Mouse (Mus musculus) hindbrain, embryonic 11.5 days (tissue): ENCODE results near the gene Bmp10. TPM values are rescaled to one million over a fixed set of nuclear protein-coding genes. Genes with fewer than 3 reads are reported as not detected.

Experiments used
- ATAC-seq: fragments of 200-750 bp; cut with Nextera tagmentation; 2 replicates; pipeline ENCODE4 v1.8.0; 2017; ENCODE audit warnings: mild to moderate bottlenecking, moderate TSS enrichment, moderate library complexity; ENCODE audit not compliant: low FRiP score
- DNase-seq: peaks from one replicate; pipeline ENCODE4 v3.0.0-alpha.2; 2015; ENCODE audit warnings: low spot score
- H3K27ac ChIP-seq: fragments of 300-500 bp; sonication (generic); 2 replicates; pipeline ENCODE4 v1.5.1; 2014; ENCODE audit warnings: mild to moderate bottlenecking, low read depth, low read length
- H3K27me3 ChIP-seq: fragments of 300-500 bp; sonication (generic); 2 replicates; pipeline ENCODE4 v1.6.1; 2014; ENCODE audit warnings: mild to moderate bottlenecking, low read length, moderate library complexity, mixed read lengths; ENCODE audit not compliant: control insufficient read depth, insufficient read depth
- H3K36me3 ChIP-seq: fragments of 300-500 bp; sonication (generic); 2 replicates; pipeline ENCODE4 v1.6.1; 2014; ENCODE audit warnings: mild to moderate bottlenecking, low read length, moderate library complexity, mixed read lengths; ENCODE audit not compliant: control insufficient read depth, insufficient read depth
- H3K4me1 ChIP-seq: fragments of 300-500 bp; sonication (generic); replicated peaks from 2 replicates; pipeline ENCODE4 v1.6.1; 2014; ENCODE audit warnings: low read length, mixed read lengths; ENCODE audit not compliant: control insufficient read depth, insufficient read depth
- H3K4me2 ChIP-seq: fragments of 300-500 bp; sonication (generic); replicated peaks from 2 replicates; pipeline ENCODE4 v1.6.1; 2014; ENCODE audit warnings: mild to moderate bottlenecking, low read depth, low read length
- H3K4me3 ChIP-seq: fragments of 300-500 bp; sonication (generic); 2 replicates; pipeline ENCODE4 v1.5.1; 2014; ENCODE audit warnings: low read depth, low read length
- H3K9ac ChIP-seq: fragments of 300-500 bp; sonication (generic); 2 replicates; pipeline ENCODE4 v1.6.1; 2014; ENCODE audit warnings: low read depth, low read length
- H3K9me3 ChIP-seq: fragments of 300-500 bp; sonication (generic); 2 replicates; pipeline ENCODE4 v1.6.1; 2016; ENCODE audit warnings: low read length; ENCODE audit not compliant: control insufficient read depth
- WGBS: fragments of 180-500 bp; shearing (Covaris S2); extraction: QIAGEN DNeasy Blood & Tissue Kit; methylation state at CpG from one replicate; pipeline ENCODE4 v1.1.7; 2014; 5-methylcytosine and 5-hydroxymethylcytosine counted together
- polyA plus RNA-seq: library from polyadenylated mRNA; unstranded; fragments of >200 nt; fragmentation: Nextera tagmentation; extraction: Ambion mirVana; gene quantifications from 2 replicates; pipeline ENCODE4 v1.2.1, GENCODE M21; 2014

Bmp10 gene
- polyA plus RNA-seq, 1 experiment from 2014 or later = not detected

- Histone ChIP-seq H3K4me1 (no peaks in the 10 kb centered on the region), H3K27me3 (no peaks in the 10 kb centered on the region), H3K4me2 (no peak overlapping the region), H3K9me3 (no peaks in the 10 kb centered on the region), H3K27ac (no peak overlapping the region), H3K9ac (no peak overlapping the region), H3K36me3 (no peaks in the 10 kb centered on the region), H3K4me3 (no peak overlapping the region)
- 90% methylated on average over 3 of the region's 3 CpGs for WGBS
- ATAC-seq = no peak
- DNase-seq = no peak
Measured at GRCm38 (mm10) chr6:87435791-87436190, 7.0 kb downstream of the Bmp10 start.

DNA sequence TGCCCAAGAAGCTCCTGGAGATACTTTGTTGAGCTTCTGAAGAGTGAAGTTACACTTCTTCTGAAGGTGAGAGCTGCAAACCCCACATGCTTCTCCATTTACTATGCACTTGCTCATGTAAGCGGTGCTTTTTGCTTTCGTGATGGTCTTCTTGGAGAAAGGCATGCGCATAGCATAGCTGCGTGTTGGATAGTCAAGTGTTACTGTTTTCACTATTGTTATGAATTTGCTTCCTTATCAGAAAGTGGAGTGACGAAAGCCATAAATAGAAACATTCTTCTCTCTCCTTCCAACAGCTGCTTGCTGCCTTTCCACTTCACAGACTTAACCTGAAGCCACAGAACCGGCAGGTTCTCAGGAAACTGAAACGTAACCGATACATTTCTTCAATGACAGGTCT, 8.0 kb downstream of the Bmp10 start:
- 94% methylated on average over 8 of the region's 8 CpGs for WGBS
- Histone ChIP-seq H3K4me2 (no peak overlapping the region), H3K4me3 (no peak overlapping the region), H3K27me3 (no peaks in the 10 kb centered on the region), H3K27ac (no peak overlapping the region), H3K9ac (no peak overlapping the region), H3K9me3 (no peaks in the 10 kb centered on the region), H3K4me1 (no peaks in the 10 kb centered on the region), H3K36me3 (no peaks in the 10 kb centered on the region)
- DNase-seq (no peak), ATAC-seq (no peak)

- no peaks in the 10 kb centered on the region for H3K9me3 ChIP-seq
- no peak for ATAC-seq
- WGBS = 88% methylated on average over 11 of the region's 11 CpGs
- no peaks in the 10 kb centered on the region for H3K36me3 ChIP-seq
- no peak overlapping the region for H3K9ac ChIP-seq
- DNase-seq = no peak
- no peak overlapping the region for H3K4me3 ChIP-seq
- H3K4me1 ChIP-seq = no peaks in the 10 kb centered on the region
- no peak overlapping the region for H3K27ac ChIP-seq
- no peak overlapping the region for H3K4me2 ChIP-seq
- H3K27me3 ChIP-seq = no peaks in the 10 kb centered on the region
Measured at GRCm38 (mm10) chr6:87443253-87443652, 14.5 kb downstream of the Bmp10 start.

DNA sequence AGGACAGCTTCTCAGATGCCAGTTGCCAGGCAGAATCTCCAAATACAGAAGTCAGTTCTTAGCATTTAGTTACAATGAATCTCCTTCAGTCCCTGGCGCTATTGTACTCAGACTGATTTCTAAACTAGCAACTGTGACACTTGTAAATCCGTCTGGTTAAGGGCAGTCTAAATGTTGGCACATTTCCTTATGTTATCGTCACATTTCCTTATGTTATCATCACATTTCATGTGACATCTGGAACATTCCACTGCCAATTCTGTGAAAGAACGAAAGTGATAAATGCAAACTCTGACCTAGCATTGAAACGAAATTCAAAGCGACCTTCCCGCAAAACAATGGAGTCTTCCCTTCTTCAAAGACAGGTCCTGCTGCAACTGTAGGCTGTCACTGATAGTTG, 16.4 kb downstream of the Bmp10 start:
- H3K4me3 ChIP-seq = no peak overlapping the region
- H3K27ac ChIP-seq = no peak overlapping the region
- H3K4me1 ChIP-seq = no peaks in the 10 kb centered on the region
- no peak overlapping the region for H3K9ac ChIP-seq
- ATAC-seq (no peak), DNase-seq (no peak)
- no peak overlapping the region for H3K4me2 ChIP-seq
- H3K9me3 ChIP-seq = no peaks in the 10 kb centered on the region
- 88% methylated on average over 7 of the region's 7 CpGs for WGBS
- no peaks in the 10 kb centered on the region for H3K36me3 ChIP-seq
- no peaks in the 10 kb centered on the region for H3K27me3 ChIP-seq

DNA sequence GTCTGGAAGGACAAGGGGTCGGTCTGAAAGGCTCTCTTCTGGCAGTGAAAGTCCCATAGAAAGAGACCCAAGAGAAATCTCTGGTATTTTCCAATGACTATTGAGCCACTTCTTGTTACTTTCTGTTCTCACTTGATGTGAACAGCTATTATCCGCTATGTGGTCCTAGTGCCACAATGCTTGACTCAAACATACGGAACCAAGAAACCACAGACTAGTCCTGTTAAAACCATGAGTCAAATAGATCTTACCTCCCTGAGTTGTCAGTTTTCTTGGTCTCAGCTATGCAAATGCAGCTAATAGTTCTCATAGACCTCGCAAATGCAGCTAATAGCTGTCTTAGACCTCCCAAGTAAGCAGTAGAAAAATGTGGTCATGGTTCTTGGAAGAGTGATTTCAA, 18.4 kb downstream of the Bmp10 start:
- ATAC-seq (no peak), DNase-seq (no peak)
- H3K27ac ChIP-seq = no peak overlapping the region
- 91% methylated on average over 4 of the region's 4 CpGs for WGBS
- no peak overlapping the region for H3K4me3 ChIP-seq
- no peaks in the 10 kb centered on the region for H3K27me3 ChIP-seq
- H3K9me3 ChIP-seq = no peaks in the 10 kb centered on the region
- H3K36me3 ChIP-seq = no peaks in the 10 kb centered on the region
- H3K4me2 ChIP-seq = no peak overlapping the region
- H3K4me1 ChIP-seq = no peaks in the 10 kb centered on the region
- H3K9ac ChIP-seq = no peak overlapping the region

DNA sequence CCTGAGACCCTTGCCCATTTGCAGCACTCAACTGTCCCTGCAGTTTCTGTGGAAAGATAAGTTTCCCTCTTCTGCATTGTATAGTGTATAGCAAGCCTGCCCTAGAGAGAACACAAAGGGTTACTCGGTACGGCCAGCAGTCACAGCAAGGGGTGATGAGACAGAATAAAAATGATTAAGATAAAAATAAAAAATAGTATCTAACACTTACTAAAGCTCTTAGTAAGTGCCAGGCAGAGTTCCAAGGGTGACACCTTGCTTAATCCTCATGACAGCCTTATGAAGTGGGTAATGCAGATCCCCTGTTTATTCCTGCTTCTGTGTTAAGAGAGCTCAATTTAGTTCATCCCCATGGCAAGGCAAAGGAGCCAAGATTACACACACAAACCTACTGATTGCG, 20.7 kb downstream of the Bmp10 start:
- WGBS = 91% methylated on average over 3 of the region's 3 CpGs
- DNase-seq = no peak
- no peak overlapping the region for H3K9ac ChIP-seq
- no peaks in the 10 kb centered on the region for H3K9me3 ChIP-seq
- H3K4me3 ChIP-seq = no peak overlapping the region
- no peak overlapping the region for H3K27ac ChIP-seq
- H3K27me3 ChIP-seq = no peaks in the 10 kb centered on the region
- H3K36me3 ChIP-seq = no peaks in the 10 kb centered on the region
- H3K4me1 ChIP-seq = no peaks in the 10 kb centered on the region
- H3K4me2 ChIP-seq = no peak overlapping the region
- ATAC-seq = no peak

- DNase-seq = no peak
- ATAC-seq = no peak
- no peak overlapping the region for H3K4me2 ChIP-seq
- no peak overlapping the region for H3K27ac ChIP-seq
- no peak overlapping the region for H3K4me3 ChIP-seq
- H3K27me3 ChIP-seq = no peaks in the 10 kb centered on the region
- H3K9me3 ChIP-seq = no peaks in the 10 kb centered on the region
- no peaks in the 10 kb centered on the region for H3K36me3 ChIP-seq
- no peaks in the 10 kb centered on the region for H3K4me1 ChIP-seq
- WGBS = 69% methylated on average over 3 of the region's 3 CpGs
- no peak overlapping the region for H3K9ac ChIP-seq
Measured at GRCm38 (mm10) chr6:87451016-87451415, 22.2 kb downstream of the Bmp10 start.

DNA sequence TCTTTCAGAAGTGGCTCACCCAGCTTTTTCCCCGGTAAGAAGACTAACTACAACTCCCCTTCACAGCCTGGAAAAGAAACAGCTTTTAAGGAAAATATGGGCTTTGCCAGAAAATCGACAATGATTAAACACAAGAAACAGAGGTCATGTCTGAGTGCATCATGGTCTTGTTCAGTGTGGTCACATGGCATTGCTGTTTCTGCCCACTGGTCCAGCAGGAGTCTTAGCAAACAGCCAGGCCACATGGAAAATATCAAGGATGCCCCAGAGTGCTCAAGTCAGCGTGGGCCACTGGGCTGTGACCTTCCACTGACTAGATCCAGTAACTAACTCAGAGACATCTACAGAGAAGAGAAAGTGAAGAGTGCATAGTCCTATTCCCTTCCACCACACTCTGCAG, 23.0 kb downstream of the Bmp10 start:
- Histone ChIP-seq H3K9ac (no peak overlapping the region), H3K27me3 (no peaks in the 10 kb centered on the region), H3K4me2 (no peak overlapping the region), H3K36me3 (no peaks in the 10 kb centered on the region), H3K9me3 (no peaks in the 10 kb centered on the region), H3K4me1 (no peaks in the 10 kb centered on the region), H3K4me3 (no peak overlapping the region), H3K27ac (no peak overlapping the region)
- no peak for DNase-seq
- ATAC-seq = no peak
- 71% methylated on average over 3 of the region's 3 CpGs for WGBS

GRCm38 (mm10) chr6:87455507-87455906, 26.7 kb downstream of the Bmp10 start:
- ATAC-seq = no peak
- DNase-seq = no peak
- no peak overlapping the region for H3K4me2 ChIP-seq

More at GRCm38 (mm10) chr6:87455507-87455906, 26.7 kb downstream of the Bmp10 start:
- no peak overlapping the region for H3K27ac ChIP-seq
- H3K27me3 ChIP-seq = no peaks in the 10 kb centered on the region
- H3K4me3 ChIP-seq = no peak overlapping the region
- 66% methylated on average over 6 of the region's 6 CpGs for WGBS
- no peaks in the 10 kb centered on the region for H3K4me1 ChIP-seq
- no peaks in the 10 kb centered on the region for H3K36me3 ChIP-seq
- no peaks in the 10 kb centered on the region for H3K9me3 ChIP-seq
- no peak overlapping the region for H3K9ac ChIP-seq
